Mouse (Mus musculus) limb, embryonic 14.5 days (tissue): ENCODE results near the gene Rnf144b. TPM values are rescaled to one million over a fixed set of nuclear protein-coding genes. Genes with fewer than 3 reads are reported as not detected.

Experiments
- ATAC-seq: fragments of 200-750 bp; cut with Nextera tagmentation; 2 replicates; pipeline ENCODE4 v1.8.0; 2017; ENCODE audit warnings: low read depth, moderate number of reproducible peaks, moderate TSS enrichment; ENCODE audit not compliant: low FRiP score
- DNase-seq: peaks from one replicate; pipeline ENCODE4 v3.0.0-alpha.2; 2015; ENCODE audit warnings: low spot score
- H3K27ac ChIP-seq: fragments of 300-500 bp; sonication (generic); replicated peaks from 2 replicates; pipeline ENCODE4 v1.5.1; 2014; ENCODE audit warnings: low read depth, mild to moderate bottlenecking, low read length, moderate library complexity, mixed read lengths
- H3K27me3 ChIP-seq: fragments of 300-500 bp; sonication (generic); 2 replicates; pipeline ENCODE4 v1.6.1; 2014; ENCODE audit warnings: low read length, mixed read lengths; ENCODE audit not compliant: control insufficient read depth, insufficient read depth
- H3K36me3 ChIP-seq: fragments of 300-500 bp; sonication (generic); 2 replicates; pipeline ENCODE4 v1.6.1; 2014; ENCODE audit warnings: mild to moderate bottlenecking, low read length, moderate library complexity, mixed read lengths; ENCODE audit not compliant: control insufficient read depth, insufficient read depth
- H3K4me1 ChIP-seq: fragments of 300-500 bp; sonication (generic); 2 replicates; pipeline ENCODE4 v1.6.1; 2014; ENCODE audit warnings: antibody characterized with exemption, low read length, mixed read lengths; ENCODE audit not compliant: control insufficient read depth, insufficient read depth
- H3K4me2 ChIP-seq: fragments of 300-500 bp; sonication (generic); replicated peaks from 2 replicates; pipeline ENCODE4 v1.6.1; 2014; ENCODE audit warnings: low read depth, mild to moderate bottlenecking, low read length, moderate library complexity; ENCODE audit not compliant: severe bottlenecking
- H3K4me3 ChIP-seq: fragments of 300-500 bp; sonication (generic); replicated peaks from 2 replicates; pipeline ENCODE4 v1.5.1; 2014; ENCODE audit warnings: low read length
- H3K9ac ChIP-seq: fragments of 300-500 bp; sonication (generic); 2 replicates; pipeline ENCODE4 v1.6.1; 2014; ENCODE audit warnings: mild to moderate bottlenecking, low read depth, low read length, moderate library complexity; ENCODE audit not compliant: severe bottlenecking
- H3K9me3 ChIP-seq: fragments of 300-500 bp; sonication (generic); 2 replicates; pipeline ENCODE4 v1.6.1; 2016; ENCODE audit warnings: low read length; ENCODE audit not compliant: control insufficient read depth
- POLR2A ChIP-seq: fragments of 200-500 bp; IDR thresholded peaks from 2 replicates; pipeline ENCODE4 v1.8.0; 2012; ENCODE audit warnings: inconsistent platforms, mild to moderate bottlenecking, moderate library complexity, borderline replicate concordance; ENCODE audit not compliant: insufficient read depth, insufficient read length; ENCODE audit errors: extremely low read depth
- WGBS: fragments of 180-500 bp; shearing (Covaris S2); extraction: QIAGEN DNeasy Blood & Tissue Kit; methylation state at CpG from one replicate; pipeline ENCODE4 v1.1.7; 2014; 5-methylcytosine and 5-hydroxymethylcytosine counted together
- polyA plus RNA-seq, 2 experiments: library from polyadenylated mRNA; depleted of rRNA in 1 of 2; stranded (reverse) in 1 of 2; unstranded in 1 of 2; fragments of >200 nt; fragmentation: Nextera tagmentation in 1 of 2; extraction: Ambion mirVana in 1 of 2; gene quantifications; 2 replicates each; pipeline versions ENCODE4 v1.2.1 to v1.2.3; 2012 to 2014

Gene Rnf144b
- polyA plus RNA-seq, 2 experiments: 5.8 to 5.9 TPM

DNA sequence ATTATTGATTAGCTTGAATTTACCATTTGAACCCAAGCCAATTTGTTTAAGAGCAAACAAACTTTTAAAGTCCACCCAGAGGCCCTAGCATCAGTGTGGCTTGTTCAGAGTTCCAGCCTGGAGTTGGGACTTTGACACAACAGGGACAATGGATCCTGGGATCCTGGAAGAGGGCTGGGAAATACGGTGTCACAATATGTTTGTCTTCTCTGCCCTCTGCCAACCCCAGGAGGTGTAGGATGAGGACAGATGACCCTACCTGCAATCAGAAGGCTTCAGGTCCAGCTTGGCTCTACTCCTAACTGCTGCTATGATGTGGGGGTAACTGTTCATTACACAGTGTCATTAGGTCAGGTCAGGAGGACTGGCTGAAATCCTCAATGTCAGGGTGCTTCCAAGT, 128.2 kb downstream of the Rnf144b start:
- Histone ChIP-seq H3K27me3 (no peaks in the 10 kb centered on the region), H3K9me3 (no peaks in the 10 kb centered on the region), H3K9ac (no peak overlapping the region), H3K27ac (no peak overlapping the region), H3K36me3 (no peaks in the 10 kb centered on the region), H3K4me1 (peaks cover 10% of the 10 kb centered on the region; the same call in 1 of the 2 replicates), H3K4me3 (no peak overlapping the region), H3K4me2 (no peak overlapping the region)
- DNase-seq: no peak
- ATAC-seq: no peak
- WGBS: 86% methylated on average over 1 of the region's 1 CpGs
- TF ChIP-seq POLR2A: no peak

DNA sequence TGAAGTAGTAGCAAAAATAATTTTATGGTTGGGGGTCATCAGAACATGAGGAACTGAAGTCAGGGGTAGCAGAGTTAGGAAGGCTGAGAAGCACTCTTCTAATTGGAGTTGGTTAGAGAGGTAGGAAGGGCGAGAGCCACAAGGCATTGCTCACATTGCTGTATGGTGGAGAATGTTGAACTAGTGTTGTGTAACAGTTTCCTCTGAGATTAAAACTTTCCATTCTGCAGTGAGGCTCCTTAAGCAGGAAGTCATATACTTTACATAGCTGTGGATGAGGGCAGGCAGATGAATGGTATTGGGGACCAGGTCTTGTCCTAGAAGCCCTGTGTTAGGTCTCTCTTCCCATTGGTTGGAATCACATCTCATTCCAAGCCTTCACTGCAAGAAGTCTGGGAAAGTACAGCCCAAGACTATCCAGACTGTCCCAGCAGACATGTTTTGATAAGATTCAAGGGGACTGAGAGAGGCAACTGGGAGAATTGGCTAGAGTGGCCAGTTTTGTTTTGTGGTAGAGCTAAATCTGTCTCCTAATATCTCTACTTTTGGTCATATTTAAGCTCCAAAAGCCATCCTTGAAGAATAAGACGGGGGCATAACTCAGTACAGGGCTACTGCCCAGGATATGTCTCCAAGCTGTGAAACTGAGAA, 128.8 kb downstream of the Rnf144b start:
- Histone ChIP-seq H3K9me3 (no peaks in the 10 kb centered on the region), H3K9ac (no peak overlapping the region), H3K4me1 (peaks cover 10% of the 10 kb centered on the region; the same call in 1 of the 2 replicates), H3K36me3 (no peaks in the 10 kb centered on the region), H3K27ac (no peak overlapping the region), H3K27me3 (no peaks in the 10 kb centered on the region), H3K4me3 (no peak overlapping the region), H3K4me2 (no peak overlapping the region)
- no peak for TF ChIP-seq POLR2A
- no peak for DNase-seq
- WGBS: 86% methylated on average over 2 of the region's 2 CpGs
- ATAC-seq: no peak

DNA sequence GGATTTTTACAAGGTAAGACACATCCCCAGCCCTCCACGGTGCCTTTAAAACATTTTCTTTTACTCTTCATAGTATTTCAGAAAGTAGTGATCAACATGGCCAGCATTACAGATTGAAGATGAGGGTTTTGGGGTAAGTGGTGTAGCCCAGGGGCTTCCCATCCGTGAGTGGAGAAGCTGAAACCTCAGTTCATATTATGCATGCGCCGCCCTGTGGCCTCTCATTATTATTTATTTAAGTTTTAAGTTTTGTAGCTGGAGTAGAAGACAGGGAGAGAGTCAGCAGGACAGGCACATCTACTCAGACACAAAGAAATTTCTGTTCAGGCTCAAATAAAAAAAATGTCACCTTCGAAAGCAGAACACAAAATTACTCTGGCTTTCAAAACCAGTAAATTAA, 131.3 kb downstream of the Rnf144b start:
- H3K4me2 ChIP-seq: no peak overlapping the region
- no peaks in the 10 kb centered on the region for H3K36me3 ChIP-seq
- no peak for TF ChIP-seq POLR2A
- DNase-seq (no peak), ATAC-seq (no peak)
- H3K27ac ChIP-seq: no peak overlapping the region
- H3K9me3 ChIP-seq: no peaks in the 10 kb centered on the region
- H3K4me3 ChIP-seq: no peak overlapping the region
- H3K4me1 ChIP-seq: no peaks in the 10 kb centered on the region
- no peaks in the 10 kb centered on the region for H3K27me3 ChIP-seq
- WGBS: 60% methylated on average over 5 of the region's 5 CpGs
- H3K9ac ChIP-seq: no peak overlapping the region

DNA sequence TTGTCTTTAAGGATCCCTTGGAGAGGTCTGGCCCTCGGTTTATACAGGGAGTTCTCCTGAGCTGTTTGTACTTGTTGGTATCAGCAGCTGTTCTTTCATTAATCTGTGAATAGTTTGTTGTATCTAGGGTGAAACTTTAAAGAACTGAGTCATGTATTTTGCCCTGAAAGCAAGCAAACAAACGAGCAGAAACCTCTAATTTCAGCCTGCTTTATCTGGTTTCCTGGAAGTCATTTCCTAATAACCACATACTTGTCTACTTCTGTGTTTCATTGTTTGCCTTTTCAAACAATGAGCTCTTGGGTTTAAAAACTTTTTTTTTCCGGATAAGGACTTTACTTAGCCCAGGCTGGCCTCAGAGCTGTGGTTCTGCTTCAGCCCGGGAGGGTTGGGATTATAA, 136.8 kb downstream of the Rnf144b start:
- WGBS: 57% methylated on average over 4 of the region's 4 CpGs
- no peak overlapping the region for H3K4me2 ChIP-seq
- H3K4me3 ChIP-seq: no peak overlapping the region
- no peaks in the 10 kb centered on the region for H3K9me3 ChIP-seq
- no peak overlapping the region for H3K27ac ChIP-seq
- no peak overlapping the region for H3K9ac ChIP-seq
- ATAC-seq: no peak
- no peak for TF ChIP-seq POLR2A
- no peaks in the 10 kb centered on the region for H3K36me3 ChIP-seq
- H3K27me3 ChIP-seq: no peaks in the 10 kb centered on the region
- H3K4me1 ChIP-seq: no peaks in the 10 kb centered on the region
- DNase-seq: no peak

DNA sequence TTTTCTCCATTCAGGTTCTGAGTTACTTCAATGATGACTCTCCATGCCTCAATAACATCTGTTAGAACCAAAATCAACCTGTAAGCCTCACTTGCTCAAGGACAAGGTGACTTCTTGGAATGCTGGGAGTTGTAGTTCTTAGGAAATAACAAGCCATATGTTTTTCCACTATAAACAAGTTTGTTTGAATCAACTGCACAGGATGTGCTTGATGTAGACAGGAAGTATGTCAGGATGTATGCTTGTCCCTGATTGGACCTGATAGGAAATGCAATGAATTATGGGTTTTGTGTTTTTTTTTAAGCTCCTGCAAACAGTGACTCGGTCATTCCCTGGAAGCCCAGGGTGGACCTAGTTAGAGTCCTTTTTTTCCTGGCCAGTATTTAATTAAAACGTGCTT, 139.5 kb downstream of the Rnf144b start:
- no peak for TF ChIP-seq POLR2A
- DNase-seq (peak; percentile 46), ATAC-seq (no peak)
- Histone ChIP-seq H3K4me1 (no peaks in the 10 kb centered on the region), H3K4me2 (no peak overlapping the region), H3K27ac (no peak overlapping the region), H3K4me3 (no peak overlapping the region), H3K9me3 (no peaks in the 10 kb centered on the region), H3K36me3 (no peaks in the 10 kb centered on the region), H3K27me3 (no peaks in the 10 kb centered on the region), H3K9ac (no peak overlapping the region)
- 52% methylated on average over 2 of the region's 2 CpGs for WGBS
